Comparison of ENCODE assay signal across 37 mouse cellular contexts in genomic region chr5:104060429-104060828, GRCm38 (mm10). TPM values are rescaled to one million over a fixed set of nuclear protein-coding genes. Genes with fewer than 3 reads are reported as not detected.
A peak's percentile ranks its signal among the peaks of the same experiment; 100 is the strongest.
DNase-seq lines count a peak whose midpoint lies in the region; ATAC-seq and TF ChIP-seq lines count a peak whose summit lies in the region.
"Had no signal": no experiment of that assay in that cellular context is flagged by ENCODE, and none has a peak within 500 bp of the region (broad histone marks: within the 10 kb centered on the region; RNA-seq: fewer than 3 reads in every experiment).

No protein-coding gene starts in this region.

- H3K9me3 ChIP-seq in hindbrain, postnatal 0 days (ENCODE audit: low read length): no peaks in the 10 kb centered on the region
- no peaks in the 10 kb centered on the region for H3K9me3 ChIP-seq in hindbrain, embryonic 11.5 days (ENCODE audit: control insufficient read depth, low read length)
- no peaks in the 10 kb centered on the region for H3K9me3 ChIP-seq in liver, embryonic 14.5 days (ENCODE audit: control insufficient read depth, low read length)
- no peaks in the 10 kb centered on the region for H3K9me3 ChIP-seq in liver, embryonic 16.5 days (replicated peaks; ENCODE audit: control insufficient read depth, low read length)
- H3K9me3 ChIP-seq: embryonic facial prominence, embryonic 12.5 days; G1E; hindbrain, embryonic 15.5 days; limb, embryonic 10.5 days; neural tube, embryonic 12.5 days had no signal

- no peak for TF ChIP-seq CTCF in hindbrain, postnatal 0 days (IDR thresholded peaks at IDR 0.05; ENCODE audit: low read depth)
- no peak for TF ChIP-seq CTCF in liver, embryonic 14.5 days (IDR thresholded peaks at IDR 0.05; ENCODE audit: low read depth)
- TF ChIP-seq CTCF in brain, embryonic 14.5 days (IDR thresholded peaks at IDR 0.05; ENCODE audit: borderline replicate concordance, extremely low read depth, insufficient read depth, insufficient read length): no peak

- no peak overlapping the region for H3K4me2 ChIP-seq in hindbrain, postnatal 0 days (ENCODE audit: low read depth, low read length)
- H3K4me2 ChIP-seq in hindbrain, embryonic 11.5 days (replicated peaks; ENCODE audit: low read depth, low read length): no peak overlapping the region
- H3K4me2 ChIP-seq in liver, embryonic 14.5 days (ENCODE audit: low read depth): no peak overlapping the region
- no peak overlapping the region for H3K4me2 ChIP-seq in liver, embryonic 16.5 days (ENCODE audit: low read depth, low read length)
- H3K4me2 ChIP-seq: embryonic facial prominence, embryonic 12.5 days; hindbrain, embryonic 15.5 days; midbrain, embryonic 11.5 days; neural tube, embryonic 12.5 days had no signal

- WGBS in hindbrain, postnatal 0 days: 61% methylated on average over 5 of the region's 5 CpGs
- WGBS in hindbrain, embryonic 11.5 days: 94% methylated on average over 5 of the region's 5 CpGs
- WGBS in liver, embryonic 14.5 days (ENCODE audit: insufficient replicate concordance): 88% methylated on average over 5 of the region's 5 CpGs
- 84% methylated on average over 5 of the region's 5 CpGs for WGBS in liver, embryonic 16.5 days (ENCODE audit: insufficient replicate concordance)

- H3K4me1 ChIP-seq in hindbrain, postnatal 0 days (ENCODE audit: insufficient read depth, low read length): no peaks in the 10 kb centered on the region
- no peaks in the 10 kb centered on the region for H3K4me1 ChIP-seq in hindbrain, embryonic 11.5 days (replicated peaks; ENCODE audit: control insufficient read depth, insufficient read depth, low read length)
- H3K4me1 ChIP-seq in liver, embryonic 14.5 days (replicated peaks; ENCODE audit: control insufficient read depth in 2 of 2, insufficient read depth in 2 of 2, low read length in 1 of 2): peaks cover 30 to 41% of the 10 kb centered on the region in 2 experiments
- peaks cover 41% of the 10 kb centered on the region for H3K4me1 ChIP-seq in liver, embryonic 16.5 days (ENCODE audit: control insufficient read depth, low read depth, low read length)
- H3K4me1 ChIP-seq: embryonic facial prominence, embryonic 12.5 days; limb, embryonic 10.5 days; neural tube, embryonic 12.5 days had no signal

- no peaks in the 10 kb centered on the region for H3K27me3 ChIP-seq in hindbrain, postnatal 0 days (ENCODE audit: insufficient read depth, low read length)
- no peaks in the 10 kb centered on the region for H3K27me3 ChIP-seq in hindbrain, embryonic 11.5 days (ENCODE audit: control insufficient read depth, insufficient read depth, low read length)
- no peaks in the 10 kb centered on the region for H3K27me3 ChIP-seq in liver, embryonic 14.5 days (ENCODE audit: control insufficient read depth, insufficient read depth, low read length)
- H3K27me3 ChIP-seq in liver, embryonic 16.5 days (ENCODE audit: control insufficient read depth, insufficient read depth, low read depth, low read length): no peaks in the 10 kb centered on the region
- H3K27me3 ChIP-seq: CH12.LX; embryonic facial prominence, embryonic 12.5 days; hindbrain, embryonic 15.5 days; neural tube, embryonic 12.5 days; Patski had no signal

- TF ChIP-seq POLR2A in brain, embryonic 14.5 days (IDR thresholded peaks at IDR 0.05; ENCODE audit: borderline replicate concordance, extremely low read depth, insufficient read depth, insufficient read length, poor library complexity, severe bottlenecking): no peak

- no peak for ATAC-seq in hindbrain, postnatal 0 days
- no peak for ATAC-seq in hindbrain, embryonic 11.5 days (ENCODE audit: low FRiP score)
- no peak for ATAC-seq in liver, embryonic 14.5 days (ENCODE audit: insufficient read depth)
- ATAC-seq in liver, embryonic 16.5 days (ENCODE audit: low read depth): no peak
- ATAC-seq: lung, postnatal 0 days; Patski had no signal

- no peak for TF ChIP-seq EP300 in liver, embryonic 14.5 days (IDR thresholded peaks at IDR 0.05; ENCODE audit: low read depth)

- no peak overlapping the region for H3K27ac ChIP-seq in hindbrain, postnatal 0 days
- H3K27ac ChIP-seq in hindbrain, embryonic 11.5 days (ENCODE audit: low read depth, low read length): no peak overlapping the region
- H3K27ac ChIP-seq in liver, embryonic 14.5 days: peak overlapping the region; percentile 11; the same call in 1 of the 2 replicates
- H3K27ac ChIP-seq in liver, embryonic 16.5 days (ENCODE audit: low read length): 0 out of 2 replicates have a peak overlapping the region, but pooled peaks have one; percentile 2
- H3K27ac ChIP-seq: embryonic facial prominence, embryonic 12.5 days; heart, adult 2 months; hindbrain, embryonic 15.5 days; limb, embryonic 10.5 days; neural tube, embryonic 12.5 days had no signal

- H3K9ac ChIP-seq in hindbrain, postnatal 0 days (replicated peaks; ENCODE audit: low read length): no peak overlapping the region
- H3K9ac ChIP-seq in hindbrain, embryonic 11.5 days (ENCODE audit: low read depth, low read length): no peak overlapping the region
- H3K9ac ChIP-seq in liver, embryonic 14.5 days (replicated peaks): no peak overlapping the region
- H3K9ac ChIP-seq in liver, embryonic 16.5 days (ENCODE audit: low read depth, low read length): no peak overlapping the region
- H3K9ac ChIP-seq: embryonic facial prominence, embryonic 12.5 days; hindbrain, embryonic 15.5 days; neural tube, embryonic 12.5 days had no signal

- H3K4me3 ChIP-seq in hindbrain, postnatal 0 days (ENCODE audit: low read length): no peak overlapping the region
- H3K4me3 ChIP-seq in hindbrain, embryonic 11.5 days (ENCODE audit: low read depth, low read length): no peak overlapping the region
- no peak overlapping the region for H3K4me3 ChIP-seq in liver, embryonic 14.5 days (ENCODE audit: insufficient read depth in 1 of 2, low read depth in 2 of 2, low read length in 2 of 2)
- H3K4me3 ChIP-seq in liver, embryonic 16.5 days (ENCODE audit: low read depth, low read length): no peak overlapping the region
- H3K4me3 ChIP-seq: embryonic facial prominence, embryonic 12.5 days; heart, adult 2 months; hindbrain, embryonic 15.5 days; limb, embryonic 10.5 days; neural tube, embryonic 12.5 days had no signal

- peaks cover 12% of the 10 kb centered on the region; the same call in 1 of the 2 replicates for H3K36me3 ChIP-seq in hindbrain, postnatal 0 days (ENCODE audit: insufficient read depth, low read length)
- no peaks in the 10 kb centered on the region for H3K36me3 ChIP-seq in hindbrain, embryonic 11.5 days (ENCODE audit: control insufficient read depth, insufficient read depth, low read length)
- peaks cover 46% of the 10 kb centered on the region for H3K36me3 ChIP-seq in liver, embryonic 14.5 days (replicated peaks; ENCODE audit: control insufficient read depth, insufficient read depth, low read depth)
- peaks cover 31% of the 10 kb centered on the region for H3K36me3 ChIP-seq in liver, embryonic 16.5 days (ENCODE audit: control insufficient read depth, insufficient read depth)

- peak; percentile 56 for DNase-seq in hindbrain, postnatal 0 days (ENCODE audit: low spot score)
- no peak for DNase-seq in hindbrain, embryonic 11.5 days (ENCODE audit: low spot score)
- DNase-seq in liver, embryonic 14.5 days (ENCODE audit: low read depth in 3 of 3, low spot score in 3 of 3): no peak
- no peak for DNase-seq in liver
- peak; percentile 26 for DNase-seq in brain, embryonic 14.5 days (ENCODE audit: low read depth)
- no peak for DNase-seq in lung, postnatal 14 days
- DNase-seq: B cell, adult 2 months; cerebellum, adult 18-20 months; cerebellum, postnatal 14 days; gastrocnemius, postnatal 10 days; heart, adult 2 months; heart, postnatal 36 days; kidney, adult 11 months; kidney, postnatal 4 days; layer of hippocampus, adult 9-11 months; right cerebral cortex, adult 18-20 months; thymus, adult 18-20 months; thymus, postnatal 36 days had no signal

RNA-seq across cellular contexts. Expression of gene Nudt9, which starts 14.3 kb away (rescaled TPM):
- 54.9 and 59.1 TPM in 2 replicates for total RNA-seq in hindbrain, postnatal 0 days (2014; rRNA removed)
- 72.6 and 80.2 TPM in 2 replicates for polyA plus RNA-seq in hindbrain, postnatal 0 days (2015; fragmentation: Nextera tagmentation; extraction: Ambion mirVana)
- 65.1 and 68.2 TPM in 2 replicates for polyA plus RNA-seq in hindbrain, embryonic 11.5 days (2014; fragmentation: Nextera tagmentation; extraction: Ambion mirVana)
- polyA plus RNA-seq in liver, embryonic 14.5 days (2012; rRNA removed): 34.5 and 48.1 TPM in 2 replicates
- 73.8 and 74.8 TPM in 2 replicates for polyA plus RNA-seq in liver, embryonic 14.5 days (2014; fragmentation: Nextera tagmentation; extraction: Ambion mirVana)
- 45.6 and 45.7 TPM in 2 replicates for polyA plus RNA-seq in brain, embryonic 14.5 days (2012; rRNA removed)
- polyA plus RNA-seq in liver, embryonic 16.5 days (2015; fragmentation: Nextera tagmentation; extraction: Ambion mirVana): 62.1 and 67.1 TPM in 2 replicates

RNA-seq across cellular contexts. Expression of gene Gm17660, which starts 17.0 kb away (rescaled TPM):
- 0.58 TPM in 1 of 2 replicates, not detected in the other for total RNA-seq in hindbrain, postnatal 0 days (2014; rRNA removed)
- 0.61 TPM in 1 of 2 replicates, not detected in the other for polyA plus RNA-seq in hindbrain, postnatal 0 days (2015; fragmentation: Nextera tagmentation; extraction: Ambion mirVana)
- polyA plus RNA-seq in hindbrain, embryonic 11.5 days (2014; fragmentation: Nextera tagmentation; extraction: Ambion mirVana): not detected in 2 replicates
- polyA plus RNA-seq in liver, embryonic 14.5 days (2012; rRNA removed): not detected in 2 replicates
- polyA plus RNA-seq in liver, embryonic 14.5 days (2014; fragmentation: Nextera tagmentation; extraction: Ambion mirVana): not detected in 2 replicates
- polyA plus RNA-seq in brain, embryonic 14.5 days (2012; rRNA removed): not detected in 2 replicates
- not detected in 2 replicates for polyA plus RNA-seq in liver, embryonic 16.5 days (2015; fragmentation: Nextera tagmentation; extraction: Ambion mirVana)
- total RNA-seq: adrenal gland, adult 18-20 months; adrenal gland, postnatal 4 days; CH12.LX; G1E; gastrocnemius, postnatal 10 days; heart, adult 2 months; heart, postnatal 36 days; left cerebral cortex, adult 8-10 months; liver, adult 2 months had no signal
- polyA plus RNA-seq: embryonic facial prominence, embryonic 12.5 days; forebrain, embryonic 11.5 days; frontal cortex, adult 2 months; G1E; heart, adult 2 months; heart, embryonic 14.5 days; hindbrain, embryonic 15.5 days; kidney, embryonic 16.5 days; limb, embryonic 10.5 days; liver, adult 2 months; lung, postnatal 0 days; neural tube, embryonic 12.5 days; Patski; small intestine, adult 2 months had no signal

RNA-seq across cellular contexts. Expression of gene Hsd17b11, which starts 38.7 kb away (rescaled TPM):
- total RNA-seq in hindbrain, postnatal 0 days (2014; rRNA removed): 15.2 and 20.5 TPM in 2 replicates
- 4.5 and 5.4 TPM in 2 replicates for polyA plus RNA-seq in hindbrain, postnatal 0 days (2015; fragmentation: Nextera tagmentation; extraction: Ambion mirVana)
- polyA plus RNA-seq in hindbrain, embryonic 11.5 days (2014; fragmentation: Nextera tagmentation; extraction: Ambion mirVana): 1.3 and 1.5 TPM in 2 replicates
- polyA plus RNA-seq in liver, embryonic 14.5 days (2012; rRNA removed): 6.1 and 7.9 TPM in 2 replicates
- 1.9 and 2.6 TPM in 2 replicates for polyA plus RNA-seq in liver, embryonic 14.5 days (2014; fragmentation: Nextera tagmentation; extraction: Ambion mirVana)
- polyA plus RNA-seq in brain, embryonic 14.5 days (2012; rRNA removed): 7.2 and 11.3 TPM in 2 replicates
- 3.2 and 3.6 TPM in 2 replicates for polyA plus RNA-seq in liver, embryonic 16.5 days (2015; fragmentation: Nextera tagmentation; extraction: Ambion mirVana)

RNA-seq across cellular contexts. Expression of gene Sparcl1, which starts 53.1 kb away (rescaled TPM):
- 660 and 723 TPM in 2 replicates for total RNA-seq in hindbrain, postnatal 0 days (2014; rRNA removed)
- 782 and 913 TPM in 2 replicates for polyA plus RNA-seq in hindbrain, postnatal 0 days (2015; fragmentation: Nextera tagmentation; extraction: Ambion mirVana)
- 61.5 and 61.9 TPM in 2 replicates for polyA plus RNA-seq in hindbrain, embryonic 11.5 days (2014; fragmentation: Nextera tagmentation; extraction: Ambion mirVana)
- 0.81 and 1.4 TPM in 2 replicates for polyA plus RNA-seq in liver, embryonic 14.5 days (2012; rRNA removed)
- polyA plus RNA-seq in liver, embryonic 14.5 days (2014; fragmentation: Nextera tagmentation; extraction: Ambion mirVana): 1.0 and 1.2 TPM in 2 replicates
- polyA plus RNA-seq in brain, embryonic 14.5 days (2012; rRNA removed): 75.9 and 150 TPM in 2 replicates
- 3.1 and 5.1 TPM in 2 replicates for polyA plus RNA-seq in liver, embryonic 16.5 days (2015; fragmentation: Nextera tagmentation; extraction: Ambion mirVana)
- total RNA-seq: CH12.LX, G1E had no signal
- polyA plus RNA-seq: G1E, Patski had no signal

Comparison
In these comparisons a context has a peak if more than half of its experiments do, and no peak if none do; other contexts are left out.
1. DNase-seq: peak in hindbrain, postnatal 0 days (single experiment) and brain, embryonic 14.5 days (single experiment); none in hindbrain, embryonic 11.5 days (single experiment), liver, embryonic 14.5 days (0 of 3), liver (single experiment) and lung, postnatal 14 days (single experiment).
2. H3K27ac ChIP-seq: peak in liver, embryonic 14.5 days (single experiment) and liver, embryonic 16.5 days (single experiment); none in hindbrain, postnatal 0 days (single experiment) and hindbrain, embryonic 11.5 days (single experiment).